Mouse (Mus musculus) T-helper 17 cell (primary cell): ENCODE measurements at regions not wholly inside any gene's neighbourhood (a gene's known extent, or its start where the extent isn't known, plus 50 kb on each side); places are given as distances from the start of the nearest gene placed in this dataset.

ENCODE experiments used
- in situ Hi-C, 2 experiments: fragments of 300-600 bp; cut with MboI, MseI; formaldehyde crosslinking; loops; 1 replicate in 1 of 2; 2 replicates in 1 of 2; pipeline ENCODE4 v1.15.1; 2025; ENCODE audit warnings: high pct_unique_total_duplicates in 2 of 2

DNA sequence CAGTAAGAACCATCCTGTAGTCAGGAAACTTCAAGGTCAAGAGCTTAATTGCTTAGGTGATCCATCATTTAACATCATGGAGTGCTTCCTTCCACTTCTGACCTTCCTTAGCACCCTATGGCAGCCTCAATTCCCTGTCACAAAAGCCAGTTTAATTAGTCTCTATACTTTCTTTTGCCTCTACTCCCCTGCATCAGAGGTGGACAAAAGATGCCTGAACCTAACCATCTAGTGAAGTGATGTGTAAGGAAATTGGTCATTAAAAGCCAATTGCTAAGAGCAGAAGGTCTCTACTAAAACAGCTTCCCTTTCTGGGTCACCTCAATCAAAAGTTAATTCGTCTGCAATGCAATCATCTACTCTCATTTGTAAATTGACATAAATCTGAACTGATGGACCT is 234.3 kb upstream of the Fbxl7 start:
- in situ Hi-C loops: no loop called here

DNA sequence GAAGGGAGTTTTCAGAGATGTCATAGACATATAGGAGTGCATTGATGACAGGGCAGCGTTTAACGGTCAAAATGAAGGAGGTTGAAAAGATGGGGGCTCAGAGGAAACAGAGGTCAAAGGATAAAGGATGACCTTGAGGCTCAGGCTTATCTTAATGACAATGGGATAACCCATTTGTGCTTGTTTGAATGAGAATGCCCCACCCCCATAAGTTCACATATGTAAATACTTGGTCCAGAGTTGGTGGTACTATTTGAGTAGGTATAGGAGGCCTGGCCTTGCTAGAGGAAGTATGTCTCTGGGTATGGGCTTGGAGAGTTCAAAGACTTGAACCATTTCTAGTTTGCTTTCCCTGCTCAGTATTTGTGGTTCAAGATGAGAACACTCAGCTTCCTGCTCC is 237.4 kb upstream of the Fbxl7 start:
- in situ Hi-C loops: no loop called here

DNA sequence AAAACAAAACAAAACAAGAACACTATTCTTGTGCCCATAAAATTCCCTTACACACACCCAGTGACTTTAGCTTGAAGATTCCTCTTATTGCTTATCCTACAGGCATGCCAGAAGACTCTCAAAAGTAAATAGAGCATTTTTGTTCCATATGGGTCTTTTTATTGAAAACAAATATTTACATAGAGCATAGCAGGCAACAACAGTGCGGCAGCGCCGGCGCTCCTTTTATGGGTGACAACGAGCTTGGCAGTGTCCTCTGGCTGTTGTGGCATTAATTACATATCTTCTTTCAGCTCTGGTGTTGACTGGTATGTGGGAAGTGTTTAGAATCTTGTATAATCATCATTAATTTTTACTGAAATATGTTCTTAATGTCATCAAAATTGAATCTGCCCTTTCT is 242.2 kb upstream of the Fbxl7 start:
- in situ Hi-C loops: no loop called here

DNA sequence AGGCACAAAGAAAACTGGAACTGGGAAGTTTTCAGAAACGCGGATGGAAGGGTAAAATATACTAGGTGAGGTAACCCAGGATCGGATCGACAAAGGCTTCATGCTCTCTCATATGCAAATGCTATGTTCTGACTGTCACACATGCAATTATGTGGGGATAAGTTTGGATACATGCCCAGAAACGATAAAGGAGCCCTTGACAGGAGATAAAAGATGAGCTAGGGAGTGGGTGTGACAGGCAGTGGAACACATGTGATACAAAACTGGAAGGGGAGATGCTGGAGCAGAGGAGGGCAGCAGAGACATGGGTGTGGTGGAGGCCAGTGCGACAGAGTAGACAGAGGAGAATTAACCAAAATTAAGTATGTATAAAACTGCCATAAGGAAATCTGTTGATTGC is 250.5 kb upstream of the Fbxl7 start:
- in situ Hi-C loops: no loop called here

DNA sequence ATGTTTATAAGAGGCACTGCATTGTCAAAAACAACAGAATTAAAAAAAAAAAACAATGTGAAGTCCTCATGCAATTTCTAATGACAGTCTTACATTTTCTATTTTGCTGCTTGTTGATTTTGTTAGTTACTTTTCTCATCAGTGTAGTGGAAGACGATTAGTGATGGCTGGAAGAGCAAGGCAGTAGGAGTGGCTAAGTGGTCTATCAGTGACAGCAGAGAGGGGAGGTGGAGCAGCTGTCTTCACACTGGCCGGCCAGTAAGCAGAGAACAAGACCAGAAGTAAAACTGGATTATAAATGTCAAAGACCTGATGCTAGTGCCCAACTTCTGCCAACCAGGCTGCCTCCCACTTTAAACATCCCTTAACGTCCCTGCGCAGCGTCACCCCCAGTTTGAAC is 265.6 kb upstream of the Fbxl7 start:
- in situ Hi-C loops: loop anchor here in 1 of 2 experiments (10.0 kb wide), 1 partner anchor 176 kb away; no protein-coding TSS in a partner anchor

DNA sequence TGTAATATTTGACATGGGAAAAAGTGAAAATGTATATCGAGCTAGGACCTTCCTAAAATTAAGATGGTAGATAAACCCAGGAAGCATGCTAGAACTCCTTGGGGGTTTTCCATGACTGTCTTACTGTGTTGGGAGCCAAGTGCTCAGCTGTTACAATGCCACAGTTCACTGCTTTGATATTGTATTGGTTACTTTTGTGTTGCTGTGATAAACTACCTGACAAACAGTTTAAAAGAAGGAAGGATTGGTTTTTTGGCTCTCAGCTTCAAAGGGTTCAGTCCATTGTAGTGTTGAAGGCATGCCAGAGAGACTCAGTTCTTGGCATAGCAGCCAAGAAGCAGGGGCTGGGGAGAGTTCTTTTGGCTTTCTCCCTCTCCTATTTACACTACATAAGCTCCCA is 272.1 kb upstream of the Fbxl7 start:
- in situ Hi-C loops: loop anchor here in 1 of 2 experiments (10.0 kb wide), 1 partner anchor 183 kb away; no protein-coding TSS in a partner anchor

DNA sequence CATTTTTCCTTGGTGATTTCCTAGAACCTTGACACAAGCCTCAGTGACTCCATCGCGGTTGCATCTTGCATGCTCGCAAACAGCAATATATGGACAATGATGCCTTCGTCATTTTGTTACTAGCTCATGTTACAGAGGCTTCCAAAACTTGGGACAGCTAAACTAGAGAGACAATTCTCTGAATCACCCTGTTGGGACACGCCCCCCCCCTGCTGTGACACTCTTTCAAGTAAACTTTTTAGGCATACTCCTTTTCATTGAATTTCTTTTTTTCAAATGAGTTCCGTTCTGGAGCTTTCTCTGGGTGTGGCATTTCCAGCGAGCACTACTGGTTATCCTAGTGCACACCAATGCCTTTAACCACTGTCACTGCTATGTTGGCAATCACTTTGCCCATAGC is 274.5 kb upstream of the Fbxl7 start:
- in situ Hi-C loops: loop anchor here in 1 of 2 experiments (10.0 kb wide), 1 partner anchor 185 kb away; no protein-coding TSS in a partner anchor

DNA sequence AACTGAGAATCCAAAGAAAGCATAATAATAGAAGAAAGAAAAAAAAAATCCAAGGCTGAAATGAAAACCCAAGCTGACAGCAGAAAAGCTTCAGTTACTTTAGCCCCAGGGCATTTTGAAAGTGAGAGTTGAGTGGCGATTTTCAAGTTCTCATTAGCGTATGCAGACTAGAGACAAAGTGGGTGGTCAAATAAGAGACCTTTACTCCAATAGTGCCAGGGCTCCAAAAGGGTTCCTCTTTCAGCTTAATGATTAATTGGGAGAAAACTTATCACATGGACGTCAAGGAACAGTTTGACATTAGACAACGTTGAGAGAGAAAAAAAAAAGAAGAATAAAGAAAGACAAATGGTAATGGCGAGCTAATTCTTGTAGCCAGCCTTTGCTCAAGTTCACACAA is 278.1 kb upstream of the Fbxl7 start:
- in situ Hi-C loops: no loop called here

DNA sequence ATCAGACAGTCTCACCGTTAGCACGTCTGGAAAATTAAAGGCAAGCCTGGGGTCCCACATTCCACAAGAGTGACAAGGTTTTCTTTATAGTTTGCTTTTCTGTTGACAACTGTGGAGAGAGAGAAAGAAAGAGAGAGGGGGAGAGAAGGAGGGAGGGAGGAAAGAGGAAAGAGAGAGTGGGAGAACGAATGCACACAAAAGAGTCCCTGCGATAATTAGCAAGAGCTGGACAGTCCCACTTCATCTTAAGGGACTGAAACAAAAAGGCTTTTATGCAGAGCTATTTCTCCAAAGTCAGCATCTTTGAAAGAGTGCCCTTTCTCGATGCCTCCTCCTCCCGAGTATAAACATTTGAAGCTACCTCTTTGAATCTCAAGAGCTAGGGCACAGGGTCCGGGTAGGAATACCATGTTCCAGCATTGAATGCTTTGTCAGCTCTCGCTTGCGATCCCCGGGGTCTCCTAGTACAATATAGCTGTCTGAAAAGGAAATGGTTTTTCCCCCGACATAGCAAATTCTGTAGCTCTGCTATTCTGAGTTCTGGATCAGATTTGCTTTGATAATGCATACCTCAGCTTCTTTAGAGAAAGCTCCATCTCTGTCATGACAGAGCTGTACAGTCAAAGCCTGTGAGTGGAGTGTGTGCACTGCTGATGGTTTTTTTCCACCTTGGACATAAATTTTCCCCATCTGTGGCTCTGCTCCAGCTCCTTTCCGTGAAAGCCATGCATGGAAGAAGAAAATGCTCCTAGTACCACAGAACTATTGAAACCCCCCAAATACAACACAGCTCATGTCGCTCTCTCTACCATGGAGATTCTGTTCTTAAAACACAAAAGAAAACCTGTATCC is 282.9 kb upstream of the Fbxl7 start:
- in situ Hi-C loops: no loop called here

DNA sequence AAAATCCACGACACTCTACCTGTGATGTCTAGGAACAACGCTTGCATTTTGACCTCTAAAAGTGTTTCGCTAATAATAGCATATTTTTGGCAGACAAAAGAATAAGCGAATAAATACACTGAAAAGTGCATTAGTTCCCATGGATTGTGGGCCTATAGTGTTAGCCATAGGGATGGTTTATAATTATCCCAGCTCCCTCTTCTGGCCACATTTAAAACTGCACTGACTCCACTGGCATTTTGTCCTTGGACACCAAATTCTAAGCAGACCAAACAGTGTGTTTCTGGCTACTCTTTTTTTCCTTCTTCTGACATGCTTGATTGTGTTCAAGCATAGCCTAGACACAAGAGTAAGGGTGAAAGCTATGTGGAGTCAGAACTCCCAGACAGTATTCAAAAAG is 276.8 kb upstream of the Ank start:
- in situ Hi-C loops: no loop called here

DNA sequence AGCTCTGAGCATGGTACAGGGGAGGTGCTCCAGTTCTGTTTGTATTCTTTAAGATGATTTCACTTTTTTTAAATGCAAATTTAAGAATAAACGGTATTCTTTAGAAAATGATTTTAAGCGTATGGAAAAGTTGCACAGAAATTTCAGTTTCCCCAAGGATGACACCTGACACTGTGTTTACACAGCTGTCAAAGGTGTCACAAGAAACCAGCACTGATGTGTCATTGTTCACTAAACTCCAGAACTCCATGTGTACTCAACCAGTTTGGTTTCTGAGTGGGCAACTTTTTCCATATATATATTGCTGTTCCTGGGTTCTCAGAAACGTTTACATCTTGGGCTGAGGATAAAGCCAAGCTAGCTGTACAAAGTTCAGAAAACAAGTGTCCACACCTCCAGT is 265.0 kb upstream of the Ank start:
- in situ Hi-C loops: no loop called here

DNA sequence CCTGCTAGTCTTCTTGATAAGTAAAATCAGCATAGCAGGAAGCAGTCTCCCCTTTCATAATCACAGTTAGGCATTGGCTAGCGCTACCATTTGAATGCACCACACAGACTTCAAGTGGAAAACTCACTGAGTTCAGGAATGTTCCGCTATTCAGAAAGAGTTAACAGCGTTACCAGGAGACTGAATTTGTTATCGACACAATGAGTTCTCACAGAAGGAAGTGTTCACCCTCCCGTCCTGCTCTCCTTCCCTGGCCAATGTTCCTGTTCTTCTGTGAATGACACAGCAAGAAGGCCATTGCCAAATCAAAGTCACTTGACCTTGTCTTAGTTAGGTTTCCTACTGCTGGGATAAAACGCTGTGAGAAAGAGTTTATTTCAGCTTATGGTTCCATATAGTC is 261.6 kb upstream of the Ank start:
- in situ Hi-C loops: no loop called here

DNA sequence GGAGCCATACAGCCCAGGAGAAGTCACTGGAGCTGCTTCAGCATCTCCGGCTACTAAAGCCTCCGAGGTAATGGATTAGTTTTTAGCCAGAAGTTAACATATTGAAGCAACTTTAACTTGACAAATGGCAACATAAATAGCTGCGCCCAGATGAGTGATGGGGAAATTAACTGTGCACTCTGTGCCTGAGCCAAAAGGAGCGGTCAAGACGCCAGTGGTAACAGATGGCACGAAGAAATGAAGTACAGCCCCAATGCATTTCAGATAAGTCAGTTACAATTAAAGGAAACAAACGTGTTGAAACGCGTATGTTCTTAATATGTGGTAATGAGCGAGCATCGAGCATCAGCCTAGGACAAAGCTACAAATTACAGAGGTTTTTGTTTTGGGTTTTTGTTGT is 259.0 kb upstream of the Ank start:
- in situ Hi-C loops: no loop called here

DNA sequence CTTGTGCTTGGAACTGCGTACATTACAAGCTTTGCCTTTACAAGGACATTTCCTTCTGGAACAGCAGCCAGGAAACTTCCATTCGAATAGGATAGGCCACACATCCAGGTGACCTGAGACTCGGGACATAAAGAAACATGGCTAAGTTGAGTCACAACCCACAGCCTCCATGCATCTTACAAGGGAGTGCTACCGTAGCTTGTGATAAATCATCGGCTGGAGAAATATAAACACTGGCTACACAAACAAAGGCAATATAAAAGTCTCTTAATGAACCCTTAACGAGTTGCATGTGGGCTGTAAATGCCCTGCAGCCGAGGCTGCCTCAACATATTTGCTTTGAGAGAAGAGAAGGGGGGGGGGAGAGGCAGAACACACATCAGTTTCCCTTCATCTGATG is 250.1 kb upstream of the Ank start:
- in situ Hi-C loops: no loop called here

DNA sequence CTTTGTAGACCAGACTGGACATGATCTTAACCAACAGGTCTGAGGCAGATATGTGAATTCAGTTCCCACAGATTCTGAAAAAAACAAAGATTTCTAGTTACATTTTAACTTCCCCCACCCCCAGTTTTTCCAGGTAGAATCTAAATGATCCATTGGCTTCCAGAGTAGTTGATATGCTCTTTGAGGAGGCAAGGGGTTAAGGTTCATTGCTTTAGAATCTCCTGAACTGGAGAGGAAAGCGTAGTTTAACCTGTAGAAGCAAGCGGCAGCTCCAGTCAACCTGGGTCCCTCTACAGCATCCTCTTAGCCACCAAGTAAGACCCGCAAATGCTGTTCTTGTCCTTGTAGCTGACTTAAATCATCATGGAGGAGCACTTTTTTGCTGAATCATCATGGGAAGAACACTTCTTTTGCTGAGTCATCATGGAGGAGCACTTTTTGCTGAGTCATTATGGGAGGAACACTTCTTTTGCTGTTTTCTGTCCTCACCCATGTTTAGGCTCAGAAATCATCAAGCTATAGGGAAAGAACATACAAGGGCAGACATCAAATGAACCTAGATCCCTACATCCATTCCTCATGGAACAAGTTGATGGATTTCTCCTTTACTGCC is 247.2 kb upstream of the Ank start:
- in situ Hi-C loops: no loop called here

DNA sequence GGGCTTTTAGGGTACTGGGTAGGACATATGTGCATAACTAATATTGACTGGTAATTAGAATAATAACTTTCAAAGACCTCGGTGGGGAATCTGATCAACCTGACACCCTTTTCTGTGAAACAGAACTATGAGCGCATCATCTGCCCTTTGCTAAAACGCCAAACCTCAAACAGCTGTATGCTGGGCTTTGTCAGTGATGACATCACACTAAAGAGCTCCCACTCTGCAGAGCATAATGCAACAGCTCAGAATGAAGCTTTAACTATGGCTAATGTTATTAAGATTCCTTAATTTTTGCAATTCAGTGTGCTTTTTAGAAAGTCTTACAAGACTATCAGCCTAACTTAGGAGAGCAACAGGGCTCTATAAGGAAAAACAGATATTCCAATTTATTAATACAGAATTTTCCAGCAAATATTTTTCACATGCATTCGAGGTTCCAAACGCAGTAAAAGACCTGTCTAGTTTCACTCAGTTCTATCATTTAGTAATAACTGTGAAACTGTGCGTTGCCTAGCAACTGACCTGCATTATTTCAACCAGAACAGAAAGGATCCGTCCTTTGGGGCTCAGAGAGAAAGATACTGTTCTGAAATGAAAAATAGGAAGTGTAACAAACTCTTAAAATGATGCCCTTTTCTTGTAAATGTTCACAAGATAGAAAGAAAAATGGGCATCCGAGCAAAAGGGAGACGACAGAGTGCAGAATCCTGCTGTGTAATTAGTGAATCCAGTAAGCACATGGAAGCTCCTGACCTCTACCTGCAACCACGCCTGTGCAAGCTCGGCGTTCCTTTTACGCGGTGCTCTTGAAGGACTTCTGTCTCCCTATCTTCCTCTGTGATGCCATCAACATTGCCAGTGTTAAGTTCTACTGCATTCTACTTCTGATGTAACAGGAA is 242.6 kb upstream of the Ank start:
- in situ Hi-C loops: loop anchor here in 1 of 2 experiments (5.0 kb wide), 1 partner anchor 1147 kb away; no protein-coding TSS in a partner anchor

DNA sequence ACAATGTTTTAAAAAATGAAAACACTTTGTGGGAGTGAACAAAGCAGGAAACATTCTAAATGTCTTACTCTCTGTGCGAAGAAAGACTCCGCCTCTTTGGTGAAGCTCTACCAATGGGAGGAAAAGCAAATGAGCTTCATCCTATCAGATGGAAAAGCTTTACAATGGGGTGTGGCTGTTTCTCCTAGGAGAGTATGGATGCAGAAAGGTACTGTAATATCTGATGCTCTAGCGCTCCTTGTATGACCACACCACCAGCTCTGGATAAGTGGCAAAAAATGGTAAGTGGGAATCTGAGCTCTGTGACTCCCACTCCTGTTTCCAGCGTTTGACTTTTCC is 242.0 kb upstream of the Ank start:
- in situ Hi-C loops: loop anchor here in 1 of 2 experiments (5.0 kb wide), 1 partner anchor 1147 kb away; no protein-coding TSS in a partner anchor

DNA sequence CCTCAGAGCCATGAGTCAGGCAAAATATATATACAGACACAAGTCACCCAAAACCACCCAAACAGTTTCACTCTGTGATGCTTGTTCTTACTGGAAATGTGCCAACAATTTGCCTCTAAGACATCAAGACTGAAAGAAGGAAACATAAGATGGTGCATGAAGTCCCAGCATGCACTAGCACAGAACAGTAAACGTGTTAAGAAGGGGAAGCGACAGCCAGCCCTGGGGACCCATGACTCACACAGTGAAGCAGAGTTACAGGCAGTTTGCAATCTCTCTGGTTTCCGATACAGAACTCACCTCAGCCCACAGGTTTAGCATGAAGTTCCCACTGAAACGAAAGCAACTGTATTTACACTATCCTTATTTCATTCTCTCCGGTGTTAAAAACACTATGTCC is 233.7 kb upstream of the Ank start:
- in situ Hi-C loops: no loop called here

DNA sequence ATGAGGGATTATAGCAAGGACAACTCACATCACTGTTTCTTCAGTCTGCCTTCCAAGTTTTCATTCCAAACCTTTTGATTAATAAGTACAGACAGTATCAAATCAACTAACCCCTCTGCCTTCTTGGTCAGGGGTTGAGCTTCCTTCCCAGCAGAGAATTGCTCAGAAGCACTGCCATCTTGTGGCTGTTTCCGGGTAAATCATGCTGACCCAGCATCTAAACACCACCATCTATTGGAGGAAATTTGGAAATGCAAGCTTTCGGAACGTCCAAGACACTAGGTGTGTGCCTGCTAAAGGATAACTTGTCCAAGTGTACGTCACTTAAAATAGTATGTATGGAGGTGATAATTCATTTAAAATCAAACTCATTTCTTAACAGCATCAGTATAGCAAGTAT is 231.7 kb upstream of the Ank start:
- in situ Hi-C loops: no loop called here

DNA sequence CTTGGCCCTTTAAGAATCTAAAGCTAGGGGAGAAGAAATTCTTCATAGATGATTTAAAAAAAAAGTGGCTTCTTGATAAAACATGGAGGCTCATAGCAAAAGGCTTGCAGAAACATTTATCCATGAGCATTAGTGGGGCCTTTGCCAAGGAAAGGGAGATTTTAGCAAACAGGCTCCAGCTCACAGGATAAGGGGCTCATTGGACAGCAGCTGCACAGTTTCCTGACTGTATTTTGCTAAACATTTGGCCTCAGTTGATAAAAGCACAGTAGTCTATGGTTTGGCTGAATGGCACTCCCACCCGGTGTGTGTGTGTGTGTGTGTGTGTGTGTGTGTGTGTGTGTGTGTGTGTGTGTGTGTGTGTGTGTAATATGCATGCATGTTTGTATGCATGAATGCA is 228.2 kb upstream of the Ank start:
- in situ Hi-C loops: no loop called here

DNA sequence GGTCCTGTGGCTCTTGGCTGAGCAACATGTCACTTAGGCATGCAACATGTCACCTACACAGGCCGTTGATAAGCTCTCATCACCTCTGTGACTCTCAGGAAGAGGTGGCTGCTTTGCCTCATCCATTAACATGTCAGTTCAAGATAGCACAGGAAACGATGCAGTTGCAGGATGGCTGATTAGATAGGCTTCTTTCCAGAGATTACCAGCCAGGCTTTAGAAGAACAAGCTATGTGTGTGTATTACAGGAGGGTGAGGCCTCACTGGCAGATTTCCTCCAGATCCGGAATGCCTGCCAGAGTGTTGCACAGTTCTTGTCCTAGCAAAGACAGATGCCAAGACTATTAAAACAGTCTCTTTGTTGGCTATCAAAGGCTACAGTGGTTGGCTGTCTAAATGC is 220.2 kb upstream of the Ank start:
- in situ Hi-C loops: no loop called here
